Mouse (Mus musculus): ENCODE data around the gene Pla2g2c.

The Pla2g2c gene

DNA sequence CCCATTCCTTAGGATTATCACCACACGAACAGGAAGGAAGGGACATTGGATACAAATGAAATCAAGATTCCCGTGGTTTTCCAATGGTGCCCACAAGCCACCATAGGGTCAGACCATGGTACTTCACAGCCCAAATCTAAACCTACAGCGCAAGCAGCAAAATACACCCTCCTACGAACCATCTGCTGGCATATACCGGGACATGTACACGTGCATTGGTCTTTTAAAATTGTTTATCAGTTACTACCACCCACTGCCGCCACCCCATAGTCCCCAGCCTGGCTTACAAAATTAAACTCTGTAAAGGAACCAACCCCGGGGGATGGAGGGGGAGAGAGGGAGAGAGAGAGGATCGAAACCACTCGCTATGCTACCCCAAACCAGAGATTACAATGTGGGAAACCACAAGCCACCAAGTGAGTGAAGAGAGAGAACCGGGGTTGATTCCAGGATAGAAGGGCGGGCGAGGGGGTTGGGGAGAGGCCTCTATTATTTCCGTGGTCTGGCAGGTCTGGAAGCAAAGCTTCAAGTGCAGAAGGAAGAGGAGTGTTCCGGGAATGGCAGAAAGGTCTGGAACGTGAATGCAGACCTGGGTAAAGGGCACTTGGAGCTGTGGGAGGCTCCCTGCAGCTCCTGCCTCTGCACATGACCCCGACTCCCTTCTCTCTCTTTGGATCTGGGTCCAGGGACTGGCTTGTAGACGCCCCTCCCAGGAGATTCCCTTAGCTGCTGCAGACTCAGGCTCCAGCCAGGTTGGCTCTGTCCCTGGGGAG is at the start of gene Pla2g2c:
Gene Pla2g2c (plus strand): TSS at position 439 of the 773 bp plus-strand sequence.
- DNase-seq (ENCODE audit: low read depth in 2 of 2, low spot score in 2 of 2), result no peak

- DNase-seq (ENCODE audit: low read depth in 2 of 2, low spot score in 2 of 2), result no peak
These were observed 48.1 kb upstream of the Pla2g2c start for GRCm38 (mm10) chr4:138676480-138676879.

DNA sequence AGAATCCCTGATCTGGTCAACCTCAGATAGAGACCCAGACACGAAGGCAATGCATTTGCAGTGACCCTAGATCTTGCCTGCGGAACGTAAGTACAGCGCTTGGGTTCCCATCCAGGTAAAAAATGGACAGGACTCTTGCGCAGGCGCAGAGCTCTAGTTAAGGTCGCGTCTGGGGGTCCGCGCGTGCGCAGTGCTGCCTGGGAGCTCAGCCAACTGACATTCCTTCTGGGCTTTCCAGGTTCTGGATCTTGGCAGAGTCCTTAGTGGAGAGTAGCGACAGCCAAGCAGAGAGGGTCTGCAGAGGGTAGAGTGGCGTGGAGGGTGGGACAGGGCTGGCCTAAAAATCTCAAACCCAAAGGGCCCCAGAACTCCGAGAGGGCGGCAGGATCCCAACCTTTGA is 47.0 kb upstream of the Pla2g2c start:
- DNase-seq (ENCODE audit: low read depth in 2 of 2, low spot score in 2 of 2), result no peak

DNA sequence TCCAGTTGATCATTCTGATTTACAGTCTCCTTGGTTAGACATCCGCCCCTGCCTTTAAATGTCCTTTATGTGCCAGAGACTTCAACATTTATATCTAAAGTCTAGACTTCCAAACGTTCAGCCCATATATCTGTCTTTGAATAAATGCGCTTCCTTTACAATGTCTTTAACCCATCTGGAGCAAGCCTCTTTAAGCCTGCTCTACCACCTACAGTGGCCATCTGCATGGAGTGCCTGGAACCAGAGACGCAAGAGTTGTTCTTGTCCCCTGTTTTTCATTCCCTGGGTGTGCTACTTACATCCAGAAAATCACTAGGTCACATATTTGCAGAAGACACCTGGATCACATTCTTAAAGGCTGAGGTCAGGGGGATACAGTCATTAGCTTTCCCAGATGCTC is 44.5 kb upstream of the Pla2g2c start:
- no peak for DNase-seq (ENCODE audit: low read depth in 2 of 2, low spot score in 2 of 2)

DNA sequence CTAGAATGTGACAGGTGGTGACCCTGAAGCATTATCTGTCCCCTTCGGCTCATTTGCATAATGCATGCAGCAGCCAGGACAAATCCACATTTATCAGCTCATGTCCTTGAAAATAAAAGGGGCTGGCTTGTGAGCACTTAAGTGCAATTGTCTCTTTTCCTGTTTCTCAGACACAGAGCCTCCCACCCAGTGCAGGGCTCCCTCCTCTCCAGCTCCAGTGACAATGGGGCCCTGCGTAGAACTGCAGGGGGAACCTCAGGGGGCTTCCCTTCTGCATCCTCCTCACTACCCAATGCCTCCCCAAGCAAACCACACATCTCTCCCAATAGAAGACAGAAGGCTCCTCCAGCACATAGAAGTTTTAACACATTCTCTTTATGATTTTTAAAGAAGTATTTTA is 41.8 kb upstream of the Pla2g2c start:
- no peak for DNase-seq (ENCODE audit: low read depth in 2 of 2, low spot score in 2 of 2)

GRCm38 (mm10) chr4:138685813-138686212 is 38.8 kb upstream of the Pla2g2c start:
- no peak for DNase-seq (ENCODE audit: low read depth in 2 of 2, low spot score in 2 of 2)

DNA sequence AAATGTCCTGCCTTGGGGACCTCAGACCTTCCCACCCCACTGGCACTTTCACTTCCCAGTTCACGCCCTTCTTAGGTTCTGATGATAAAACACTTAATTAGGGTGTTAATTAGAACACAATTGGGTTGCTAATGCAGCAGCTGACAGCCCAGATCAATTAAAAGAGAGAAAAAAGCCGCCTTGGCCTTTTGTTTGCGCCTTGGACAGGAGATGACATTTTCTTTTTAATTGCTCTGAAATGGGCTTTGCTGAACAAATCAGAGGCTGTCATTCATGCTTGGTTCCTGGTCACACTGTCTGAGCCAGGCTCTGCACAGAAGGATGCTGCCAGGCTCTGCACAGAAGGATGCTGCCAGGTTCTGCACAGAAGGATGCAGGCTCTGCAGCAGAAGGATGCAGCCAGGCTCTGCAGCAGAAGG is 35.5 kb upstream of the Pla2g2c start:
- DNase-seq (ENCODE audit: low read depth in 2 of 2, low spot score in 2 of 2), result no peak

DNA sequence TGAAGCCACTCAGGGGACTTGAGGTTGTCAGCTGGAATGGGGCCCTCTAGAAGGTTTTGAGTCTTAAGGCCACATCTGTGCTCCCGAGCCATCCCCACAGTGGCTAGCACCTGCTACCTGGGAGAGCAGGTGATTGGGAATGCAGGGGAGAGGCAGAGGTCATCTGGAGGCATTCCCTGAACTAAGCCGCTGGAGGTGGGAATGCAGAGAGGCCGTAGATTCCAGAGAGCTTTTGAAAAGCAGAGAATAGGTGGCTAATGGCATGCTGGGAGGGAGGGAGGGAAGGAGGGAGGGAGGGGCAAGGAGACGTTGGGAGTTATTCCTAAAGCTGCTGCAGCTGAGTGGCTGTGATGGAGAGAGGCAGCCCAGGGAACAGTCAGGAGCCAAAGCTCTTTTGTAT is 34.0 kb upstream of the Pla2g2c start:
- DNase-seq (ENCODE audit: low read depth in 2 of 2, low spot score in 2 of 2), result no peak

DNA sequence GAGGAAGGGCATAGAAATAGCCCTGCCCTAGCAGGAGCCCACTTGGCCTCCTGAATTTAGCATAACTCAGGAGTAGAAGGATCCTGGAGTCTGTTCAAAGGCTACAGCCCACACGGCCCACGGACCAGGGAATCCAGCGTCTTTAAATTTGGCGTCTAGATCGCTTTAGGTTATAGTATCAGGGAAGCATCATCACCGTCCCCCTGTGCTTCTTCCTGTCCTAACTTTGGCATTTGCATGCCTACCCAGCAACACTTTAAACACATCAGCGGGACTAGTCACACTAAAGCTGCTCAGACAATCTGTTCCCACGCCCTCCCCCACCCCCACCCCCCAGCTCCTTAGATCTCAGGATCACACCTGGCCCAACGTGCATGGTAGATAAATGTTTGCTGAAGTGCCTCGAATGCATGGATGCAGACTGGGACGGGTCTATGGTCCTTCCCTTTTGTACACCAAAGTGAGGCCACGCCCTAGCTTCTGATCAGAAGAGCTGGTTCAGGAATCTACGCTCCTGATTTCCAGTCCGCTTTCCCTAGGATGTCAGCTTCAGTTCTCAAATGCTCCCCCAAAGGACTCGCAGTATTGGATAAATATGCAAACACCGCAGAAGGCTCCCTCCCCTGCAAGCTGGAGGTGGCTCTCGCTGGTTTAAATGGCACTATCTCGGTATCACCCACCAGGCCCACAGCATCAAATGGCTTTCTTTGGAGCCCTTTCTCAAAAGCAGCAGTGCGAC is 33.0 kb upstream of the Pla2g2c start:
- DNase-seq (ENCODE audit: low read depth in 2 of 2, low spot score in 2 of 2), result no peak

DNA sequence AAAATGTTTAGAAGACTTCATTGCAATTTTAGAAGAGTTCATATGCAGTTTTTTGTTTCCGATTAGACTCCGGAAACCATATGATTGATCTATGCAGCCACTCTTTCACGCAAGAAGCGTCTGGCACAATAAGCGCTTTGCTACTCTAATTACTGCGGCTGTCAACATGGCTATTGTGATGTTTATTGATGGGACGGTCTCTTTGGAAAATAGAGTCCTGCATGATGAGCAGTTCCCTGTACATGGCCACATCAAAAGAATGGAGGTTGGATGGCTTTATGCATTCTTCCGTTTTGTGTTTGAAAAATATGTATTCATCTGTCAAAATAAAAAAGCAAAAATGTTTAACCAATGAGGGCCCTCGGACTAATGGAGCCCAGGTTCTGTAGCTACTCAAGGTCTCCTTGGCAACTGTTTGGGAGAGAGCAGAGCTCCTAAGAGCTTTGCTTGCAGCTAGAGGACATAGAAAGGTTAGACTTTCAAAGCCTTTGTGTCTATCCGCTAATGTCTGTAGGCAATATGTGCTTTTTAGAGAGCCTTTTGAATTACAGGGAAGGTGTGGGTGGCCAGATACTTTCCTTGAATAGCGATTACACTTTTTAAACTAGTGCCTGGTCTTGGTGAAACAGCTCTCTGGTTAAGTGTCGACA is 31.4 kb upstream of the Pla2g2c start:
- no peak for DNase-seq (ENCODE audit: low read depth in 2 of 2, low spot score in 2 of 2)

DNA sequence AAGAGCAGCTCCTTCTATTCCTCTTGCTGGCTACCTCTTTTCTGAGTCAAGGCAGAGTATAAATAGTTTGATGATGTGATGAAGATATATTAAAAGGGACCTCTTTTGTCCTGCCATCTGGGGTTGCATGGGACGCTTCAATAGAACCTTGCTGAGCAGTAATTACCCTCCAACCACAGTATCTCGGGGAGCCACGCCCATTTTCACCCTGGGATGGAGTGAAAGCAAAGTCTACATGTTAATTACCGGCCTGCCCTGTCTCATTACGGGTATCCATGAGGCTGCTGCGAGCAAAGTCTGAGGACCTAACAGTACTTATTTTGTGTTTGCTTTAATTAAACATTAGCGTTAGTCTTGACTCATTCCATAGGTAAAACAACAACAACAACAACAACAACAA is 27.9 kb upstream of the Pla2g2c start:
- DNase-seq (ENCODE audit: low read depth in 2 of 2, low spot score in 2 of 2), result no peak

- DNase-seq (ENCODE audit: low read depth in 2 of 2, low spot score in 2 of 2), result no peak
These were observed 27.3 kb upstream of the Pla2g2c start for GRCm38 (mm10) chr4:138697166-138697860.

DNA sequence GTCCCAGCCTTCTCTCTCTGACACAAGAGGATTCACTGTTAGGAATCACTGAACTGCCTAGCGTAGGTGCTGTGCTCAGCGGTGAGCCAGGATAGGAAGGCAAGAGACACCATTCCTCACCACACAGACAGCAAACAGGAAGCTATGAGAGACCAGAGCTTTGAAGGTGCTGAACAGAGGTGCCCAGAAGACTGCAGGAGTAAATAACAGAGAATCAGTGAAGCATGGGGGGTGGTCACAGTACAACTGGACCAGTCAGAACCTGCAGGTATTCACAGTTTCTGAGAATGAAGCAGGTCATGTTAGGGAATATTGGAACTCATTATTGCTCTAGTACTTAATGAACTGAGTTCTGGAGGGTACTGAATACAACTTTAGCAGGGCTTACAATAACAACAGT is 26.3 kb upstream of the Pla2g2c start:
- DNase-seq (ENCODE audit: low read depth in 2 of 2, low spot score in 2 of 2), result no peak

DNA sequence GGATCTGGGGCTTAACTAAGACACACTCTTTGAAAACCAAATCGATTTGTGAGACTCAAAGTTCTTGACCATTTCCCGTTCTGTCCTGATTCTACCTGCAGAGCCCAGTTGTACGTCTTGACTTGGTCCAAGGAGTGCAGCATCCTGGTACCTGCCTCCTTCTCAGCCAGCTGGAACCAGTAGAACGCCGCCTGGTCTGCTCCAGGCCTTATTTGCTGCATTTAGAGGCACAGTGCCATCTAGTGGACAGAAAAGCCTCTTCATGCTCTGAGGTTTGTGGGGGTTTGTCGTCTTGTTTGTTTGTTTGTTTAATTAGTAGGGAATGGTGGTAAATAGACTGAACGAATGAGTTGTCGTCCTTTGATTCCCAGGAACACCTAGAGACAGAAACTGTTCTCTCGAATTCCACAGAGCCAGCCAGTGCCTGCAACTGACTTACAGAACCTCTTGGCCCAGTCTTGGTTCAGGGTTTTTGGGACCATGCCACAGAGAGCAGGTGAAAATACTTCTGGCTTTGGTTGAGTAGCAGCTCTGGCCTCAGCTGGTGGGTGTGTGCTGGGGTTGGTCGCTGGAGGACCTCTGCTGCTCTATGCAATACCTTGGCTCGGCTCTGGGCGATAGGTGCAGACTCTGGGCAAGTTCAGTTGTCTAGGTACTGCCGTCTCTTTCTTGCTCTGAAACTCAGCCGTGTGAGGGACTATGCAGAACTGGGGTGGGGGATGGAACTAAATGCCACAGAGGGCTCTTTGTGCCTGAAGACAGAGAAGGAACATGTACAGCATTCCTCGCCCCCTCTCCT is 24.2 kb upstream of the Pla2g2c start:
- peak in 1 of 2 experiments; percentile 13 for DNase-seq (ENCODE audit: low read depth in 2 of 2, low spot score in 2 of 2)

DNA sequence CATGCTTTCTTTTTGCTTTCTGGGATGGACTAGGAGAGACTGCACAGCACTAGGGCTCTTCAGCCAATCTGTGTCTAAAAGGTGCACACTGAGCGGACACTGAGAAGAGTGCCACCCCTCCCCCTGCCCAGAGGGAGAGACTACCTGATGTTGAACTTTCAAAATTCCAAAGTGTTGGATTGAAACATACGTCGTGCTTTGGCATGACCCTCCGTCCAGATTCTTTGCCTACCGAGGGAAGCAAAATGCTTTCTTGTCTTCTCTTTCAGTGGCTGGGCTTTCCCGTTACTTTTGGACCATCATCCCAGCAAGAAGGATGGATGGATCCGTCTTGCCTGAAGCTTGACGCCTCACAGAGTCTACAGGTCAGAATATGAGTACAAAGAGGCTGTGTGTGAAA is 23.5 kb upstream of the Pla2g2c start:
- no peak for DNase-seq (ENCODE audit: low read depth in 2 of 2, low spot score in 2 of 2)

GRCm38 (mm10) chr4:138702031-138702430 is 22.6 kb upstream of the Pla2g2c start:
- DNase-seq (ENCODE audit: low read depth in 2 of 2, low spot score in 2 of 2), result no peak

GRCm38 (mm10) chr4:138702528-138702927 is 22.1 kb upstream of the Pla2g2c start:
- DNase-seq (ENCODE audit: low read depth in 2 of 2, low spot score in 2 of 2), result no peak

DNA sequence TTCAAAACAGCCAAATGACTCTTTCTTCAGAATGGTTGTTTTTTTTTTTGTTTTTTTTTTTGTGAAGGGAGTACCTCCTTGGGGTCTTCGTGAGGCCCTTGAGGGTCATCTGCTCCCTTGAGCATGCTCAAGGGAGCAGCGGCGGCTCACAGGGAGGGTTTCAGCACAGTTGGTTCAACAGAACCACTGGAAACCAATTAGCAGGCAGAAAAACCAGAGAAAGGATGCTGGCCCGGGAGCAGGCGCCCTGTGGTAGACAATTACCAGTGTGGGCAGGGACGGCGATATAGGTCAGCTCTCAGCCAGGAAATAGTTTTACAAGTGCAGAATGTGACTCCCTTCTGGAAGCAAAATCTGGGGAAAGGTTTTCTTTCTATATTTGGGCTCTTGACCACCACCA is 21.0 kb upstream of the Pla2g2c start:
- DNase-seq (ENCODE audit: low read depth in 2 of 2, low spot score in 2 of 2), result no peak

DNA sequence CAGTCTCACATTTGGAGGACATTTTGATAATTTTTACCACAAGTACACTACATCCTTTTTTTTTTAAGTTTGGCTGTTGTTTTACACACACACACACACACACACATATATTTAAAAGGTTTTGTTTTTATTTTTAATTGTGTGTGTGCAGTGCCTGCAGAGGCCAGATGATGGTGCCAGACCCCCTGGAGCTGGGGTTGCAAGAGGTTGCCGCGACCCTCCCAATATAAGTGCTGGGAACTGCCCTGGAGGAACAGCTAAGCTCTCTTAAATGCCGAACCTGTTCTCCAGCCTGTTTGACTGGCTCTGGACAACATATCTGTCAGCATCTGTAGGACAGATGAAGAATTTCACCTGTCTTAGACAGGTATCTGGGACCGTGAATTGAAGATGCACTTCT is 20.4 kb upstream of the Pla2g2c start:
- no peak for DNase-seq (ENCODE audit: low read depth in 2 of 2, low spot score in 2 of 2)

GRCm38 (mm10) chr4:138706620-138707019 is 18.0 kb upstream of the Pla2g2c start:
- no peak for DNase-seq (ENCODE audit: low read depth in 2 of 2, low spot score in 2 of 2)

GRCm38 (mm10) chr4:138708636-138709035 is 16.0 kb upstream of the Pla2g2c start:
- peak; percentile 20 to 30 for DNase-seq (ENCODE audit: low read depth in 2 of 2, low spot score in 2 of 2)

Data from CD8-positive naive resting alpha-beta T cell, adult 2 months (primary cell).